Mouse (Mus musculus): ENCODE measurements around the gene Tigd3. TPM values are rescaled to one million over a fixed set of nuclear protein-coding genes. Genes with fewer than 3 reads are reported as not detected.
A peak's percentile ranks its signal among the peaks of the same experiment; 100 is the strongest.

Tigd3 gene
- polyA plus RNA-seq (2015; fragmentation: Nextera tagmentation; extraction: Ambion mirVana), result 3.1 TPM in 2 replicates

DNA sequence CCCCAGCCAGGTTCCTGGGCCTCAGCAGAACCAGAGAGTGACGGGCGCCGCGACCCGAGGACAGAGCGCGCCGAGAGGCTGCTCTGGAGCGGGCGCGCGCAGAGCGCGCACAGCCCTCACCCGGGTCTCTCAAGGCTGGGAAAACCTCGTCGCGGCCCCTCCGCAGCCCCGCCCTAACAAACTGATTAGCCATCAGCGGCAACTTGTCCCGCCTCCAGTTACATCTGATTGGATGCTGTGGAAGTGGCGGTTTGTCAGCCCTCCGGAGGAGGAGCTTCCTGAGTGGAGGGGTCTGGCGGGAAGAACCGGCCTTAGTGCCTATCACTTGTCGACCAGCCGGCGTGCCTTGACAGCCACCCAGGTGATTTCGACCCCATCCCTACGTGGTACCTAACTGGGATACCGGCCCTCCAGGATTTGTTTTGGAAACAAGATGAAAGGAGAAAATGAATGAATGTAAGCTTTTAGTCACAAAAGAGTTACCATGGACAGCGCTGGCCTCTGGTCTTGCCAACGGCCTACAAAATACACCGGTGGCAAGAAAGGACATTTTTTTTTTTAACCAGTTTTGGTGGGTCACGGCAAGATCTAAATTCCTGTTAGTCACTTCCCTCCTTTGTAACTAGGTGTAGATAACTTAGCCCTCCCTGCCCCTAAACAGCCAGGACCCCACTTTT is at the start of gene Tigd3:
TSS of gene Tigd3 (minus strand) at position 148 of the 677 bp plus-strand sequence.
- Histone ChIP-seq H3K9ac (peak within 1 kb of the TSS; percentile 69), H3K27ac (peak within 1 kb of the TSS; percentile 38; the same call in 1 of the 2 replicates), H3K4me3 (peak within 1 kb of the TSS; percentile 56), H3K27me3 (no peaks in the 10 kb centered on the region), H3K4me1 (peaks cover 19% of the 10 kb centered on the region), H3K36me3 (peaks cover 36% of the 10 kb centered on the region), H3K4me2 (peak within 1 kb of the TSS; percentile 85), H3K9me3 (no peaks in the 10 kb centered on the region)
- ATAC-seq (ENCODE audit: insufficient number of reproducible peaks, low FRiP score, low TSS enrichment, low read depth), result peak; percentile 95
- 2% methylated on average over 36 of the region's 36 CpGs for WGBS

DNA sequence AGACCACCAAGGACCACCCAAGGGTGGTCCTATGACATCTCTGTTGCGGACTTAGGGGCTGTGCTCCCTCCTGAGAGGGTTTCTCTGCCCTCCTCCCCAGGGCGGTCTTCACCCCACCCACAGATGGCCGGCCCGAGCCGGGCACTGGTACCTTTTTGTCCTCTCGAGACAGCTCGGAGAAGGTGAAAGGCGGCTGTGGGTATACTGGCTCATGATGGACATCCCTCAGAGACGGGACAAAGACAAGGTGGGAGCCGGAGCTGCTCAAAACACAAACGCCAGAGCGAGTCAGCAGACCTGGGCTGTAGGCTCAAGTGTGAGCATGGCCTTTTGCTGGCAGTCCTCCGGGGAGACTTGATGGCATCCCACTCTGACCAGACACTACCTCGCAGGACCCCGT is 49.5 kb upstream of the Tigd3 start:
- Histone ChIP-seq H3K4me3 (no peak overlapping the region), H3K27ac (no peak overlapping the region), H3K36me3 (peaks cover 67% of the 10 kb centered on the region), H3K9ac (no peak overlapping the region), H3K4me2 (no peak overlapping the region), H3K27me3 (no peaks in the 10 kb centered on the region), H3K9me3 (no peaks in the 10 kb centered on the region), H3K4me1 (peaks cover 30% of the 10 kb centered on the region)
- 93% methylated on average over 15 of the region's 15 CpGs for WGBS
- no peak for ATAC-seq (ENCODE audit: insufficient number of reproducible peaks, low FRiP score, low TSS enrichment, low read depth)

DNA sequence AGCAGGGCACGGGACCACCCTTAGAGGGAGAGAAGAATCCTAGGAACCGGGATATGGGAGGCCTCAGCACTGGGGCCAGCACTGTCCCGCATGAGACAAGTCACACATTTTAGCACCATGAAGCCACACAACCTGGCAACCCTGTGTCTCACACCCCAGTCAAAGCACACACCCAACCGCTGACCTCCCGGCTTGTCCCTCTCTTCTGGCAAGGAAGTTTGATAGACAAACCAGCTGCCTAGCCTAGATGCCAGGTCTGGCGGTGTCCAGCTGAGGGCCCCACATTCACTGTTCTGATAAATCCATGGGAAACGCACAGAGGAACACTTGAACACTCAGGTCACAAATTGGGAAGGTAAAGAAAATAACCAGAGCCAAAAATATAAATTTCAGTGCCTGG is 48.6 kb upstream of the Tigd3 start:
- Histone ChIP-seq H3K4me1 (peaks cover 36% of the 10 kb centered on the region), H3K4me2 (no peak overlapping the region), H3K9ac (no peak overlapping the region), H3K4me3 (no peak overlapping the region), H3K9me3 (no peaks in the 10 kb centered on the region), H3K36me3 (peaks cover 58% of the 10 kb centered on the region), H3K27ac (no peak overlapping the region), H3K27me3 (no peaks in the 10 kb centered on the region)
- ATAC-seq (ENCODE audit: insufficient number of reproducible peaks, low FRiP score, low TSS enrichment, low read depth), result no peak
- 89% methylated on average over 7 of the region's 7 CpGs for WGBS

DNA sequence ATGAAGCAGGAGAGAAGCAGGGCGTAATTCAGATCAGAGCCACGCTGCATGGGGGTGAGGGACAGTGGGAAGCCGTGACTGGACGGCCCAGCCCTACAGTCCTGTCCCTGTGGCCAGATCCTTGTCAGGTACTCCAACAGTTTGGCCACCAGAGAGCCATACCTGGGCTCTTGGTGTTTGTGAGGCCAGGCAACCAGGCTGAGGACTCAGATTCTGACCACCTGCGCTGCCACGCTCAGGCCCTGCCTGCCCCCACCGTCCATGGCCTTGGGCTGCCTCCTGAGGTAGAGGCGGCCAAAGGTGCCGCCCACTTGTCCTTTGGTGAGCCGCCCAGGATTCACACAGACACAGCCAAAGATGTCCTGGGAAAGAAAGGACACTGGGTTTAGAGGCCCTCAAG is 46.7 kb upstream of the Tigd3 start:
- Histone ChIP-seq H3K27ac (peak overlapping the region; percentile 88), H3K9me3 (no peaks in the 10 kb centered on the region), H3K27me3 (no peaks in the 10 kb centered on the region), H3K9ac (no peak overlapping the region), H3K36me3 (peaks cover 43% of the 10 kb centered on the region), H3K4me3 (no peak overlapping the region), H3K4me1 (peaks cover 38% of the 10 kb centered on the region), H3K4me2 (no peak overlapping the region)
- ATAC-seq (ENCODE audit: insufficient number of reproducible peaks, low FRiP score, low TSS enrichment, low read depth), result no peak
- 82% methylated on average over 10 of the region's 10 CpGs for WGBS

DNA sequence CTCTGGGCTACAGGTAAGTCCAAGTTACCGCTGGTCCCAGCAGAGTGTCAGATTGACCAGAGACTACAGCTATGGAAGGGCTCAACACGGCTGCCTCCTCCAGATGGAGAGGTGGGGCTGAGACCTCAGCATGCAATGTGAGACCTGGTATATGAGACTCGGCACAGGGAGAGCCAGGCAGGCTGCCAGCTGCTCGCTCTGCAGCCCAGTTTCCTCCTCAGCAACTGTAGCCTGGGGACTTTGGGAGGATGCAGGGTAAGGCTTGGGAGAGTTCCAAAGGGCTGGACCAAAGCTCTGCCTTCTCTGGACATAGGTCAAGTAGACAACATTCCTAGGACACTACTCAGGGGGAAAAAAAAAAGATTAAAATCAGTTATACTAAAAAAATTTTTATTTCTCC is 46.2 kb upstream of the Tigd3 start:
- H3K9me3 ChIP-seq, result no peaks in the 10 kb centered on the region
- WGBS, result 41% methylated on average over 4 of the region's 4 CpGs
- peak overlapping the region; percentile 88 for H3K27ac ChIP-seq
- H3K4me3 ChIP-seq, result no peak overlapping the region
- H3K27me3 ChIP-seq, result no peaks in the 10 kb centered on the region
- ATAC-seq (ENCODE audit: insufficient number of reproducible peaks, low FRiP score, low TSS enrichment, low read depth), result peak; percentile 60; the same call in 1 of the 2 replicates
- H3K36me3 ChIP-seq, result peaks cover 38% of the 10 kb centered on the region
- H3K4me1 ChIP-seq, result peaks cover 43% of the 10 kb centered on the region
- H3K4me2 ChIP-seq, result no peak overlapping the region
- H3K9ac ChIP-seq, result no peak overlapping the region

DNA sequence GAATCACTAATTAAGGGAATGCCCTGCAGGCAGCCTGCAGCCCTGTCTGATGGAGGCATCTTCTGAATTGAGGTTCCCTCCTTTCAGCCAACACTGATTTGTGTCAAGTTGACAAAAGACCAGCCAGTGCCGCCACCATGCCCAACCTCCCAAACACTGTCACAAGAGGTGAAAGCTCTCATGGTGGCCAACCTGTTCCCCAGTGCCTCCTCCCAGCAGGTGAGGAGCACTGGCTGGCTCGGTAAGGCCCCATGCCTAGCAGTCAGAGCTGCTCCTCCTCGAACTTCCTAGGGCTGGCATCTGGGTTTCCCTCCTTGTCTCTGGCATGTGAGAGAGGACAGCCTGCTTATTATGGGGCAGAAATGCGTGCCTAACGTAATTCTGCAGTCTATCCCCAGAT is 45.8 kb upstream of the Tigd3 start:
- Histone ChIP-seq H3K4me2 (no peak overlapping the region), H3K4me1 (peaks cover 42% of the 10 kb centered on the region), H3K36me3 (peaks cover 36% of the 10 kb centered on the region), H3K27me3 (no peaks in the 10 kb centered on the region), H3K27ac (peak overlapping the region; percentile 88), H3K4me3 (no peak overlapping the region), H3K9me3 (no peaks in the 10 kb centered on the region), H3K9ac (no peak overlapping the region)
- no peak for ATAC-seq (ENCODE audit: insufficient number of reproducible peaks, low FRiP score, low TSS enrichment, low read depth)
- 77% methylated on average over 5 of the region's 5 CpGs for WGBS

DNA sequence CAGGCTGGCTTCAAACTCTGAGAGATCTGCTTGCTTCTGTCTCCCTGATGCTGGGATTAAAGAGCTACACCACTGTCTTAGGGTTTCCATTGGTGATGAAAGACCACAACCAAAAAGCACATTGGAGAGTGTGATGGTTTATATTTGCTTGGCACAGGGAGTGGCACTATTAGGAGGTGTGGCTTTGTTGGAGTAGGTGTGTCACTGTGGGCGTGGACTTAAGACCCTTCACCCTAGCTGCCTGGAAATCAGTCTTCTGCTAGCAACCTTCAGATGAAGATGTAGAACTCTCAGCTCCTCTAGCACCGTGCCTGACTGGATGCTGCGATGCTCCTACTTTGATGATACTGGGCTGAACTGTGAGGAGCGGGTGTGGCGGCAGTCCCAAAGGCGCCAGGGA is 44.6 kb upstream of the Tigd3 start:
- no peak overlapping the region for H3K27ac ChIP-seq
- H3K9me3 ChIP-seq, result no peaks in the 10 kb centered on the region
- no peak overlapping the region for H3K9ac ChIP-seq
- H3K27me3 ChIP-seq, result no peaks in the 10 kb centered on the region
- peaks cover 40% of the 10 kb centered on the region for H3K4me1 ChIP-seq
- 88% methylated on average over 6 of the region's 6 CpGs for WGBS
- no peak overlapping the region for H3K4me2 ChIP-seq
- ATAC-seq (ENCODE audit: insufficient number of reproducible peaks, low FRiP score, low TSS enrichment, low read depth), result no peak
- H3K36me3 ChIP-seq, result peaks cover 30% of the 10 kb centered on the region
- H3K4me3 ChIP-seq, result no peak overlapping the region

- Histone ChIP-seq H3K27ac (no peak overlapping the region), H3K27me3 (no peaks in the 10 kb centered on the region), H3K9me3 (no peaks in the 10 kb centered on the region), H3K4me2 (no peak overlapping the region), H3K36me3 (peaks cover 24% of the 10 kb centered on the region), H3K4me1 (peaks cover 40% of the 10 kb centered on the region), H3K4me3 (no peak overlapping the region), H3K9ac (no peak overlapping the region)
- no peak for ATAC-seq (ENCODE audit: insufficient number of reproducible peaks, low FRiP score, low TSS enrichment, low read depth)
- WGBS, result 40% methylated on average over 14 of the region's 14 CpGs
These were observed 44.0 kb upstream of the Tigd3 start for GRCm38 (mm10) chr19:5937836-5938406.

DNA sequence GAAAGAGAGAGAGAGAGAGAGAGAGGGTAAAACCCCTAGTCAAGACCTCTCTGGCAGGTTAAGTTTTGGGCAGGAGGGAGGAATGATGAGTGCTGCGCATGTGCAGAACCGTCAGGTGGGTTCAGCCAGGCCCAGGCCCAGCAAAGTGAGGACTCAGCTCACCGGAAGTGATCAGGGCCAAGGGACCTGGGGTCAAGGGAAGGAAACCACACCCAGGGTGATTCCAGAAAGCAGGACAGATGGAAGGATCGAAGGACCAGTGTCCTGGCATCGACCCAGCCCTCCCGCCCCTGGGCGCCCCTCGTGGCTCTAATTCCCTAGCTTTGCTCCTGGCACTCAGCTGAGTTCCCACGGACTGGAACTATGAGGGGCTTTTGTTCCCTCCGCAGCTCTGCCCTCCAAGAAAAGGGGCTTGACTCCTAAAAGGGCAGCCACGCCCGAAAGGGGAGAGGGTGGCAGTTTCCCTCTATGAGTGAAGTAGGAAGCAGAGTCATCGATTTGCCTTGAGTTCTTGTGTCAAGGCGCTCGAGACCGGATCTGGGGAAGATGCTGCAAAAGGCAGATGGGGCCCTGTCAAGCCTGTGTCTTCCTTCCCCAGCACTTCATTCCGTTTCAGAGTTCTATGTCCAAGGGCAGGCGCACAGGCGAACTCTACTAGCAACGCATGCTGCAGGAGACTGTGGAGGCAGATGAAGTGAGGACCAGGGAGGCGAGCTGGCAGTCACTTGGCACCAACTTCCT is 43.3 kb upstream of the Tigd3 start:
- no peaks in the 10 kb centered on the region for H3K27me3 ChIP-seq
- H3K9ac ChIP-seq, result no peak overlapping the region
- no peak overlapping the region for H3K4me3 ChIP-seq
- H3K9me3 ChIP-seq, result no peaks in the 10 kb centered on the region
- 76% methylated on average over 21 of the region's 21 CpGs for WGBS
- ATAC-seq (ENCODE audit: insufficient number of reproducible peaks, low FRiP score, low TSS enrichment, low read depth), result no peak
- H3K27ac ChIP-seq, result 0 out of 2 replicates have a peak overlapping the region, but pooled peaks have one; percentile 44
- no peak overlapping the region for H3K4me2 ChIP-seq
- peaks cover 18% of the 10 kb centered on the region for H3K36me3 ChIP-seq
- H3K4me1 ChIP-seq, result peaks cover 40% of the 10 kb centered on the region

GRCm38 (mm10) chr19:5935691-5936090 is 41.7 kb upstream of the Tigd3 start:
- no peak for ATAC-seq (ENCODE audit: insufficient number of reproducible peaks, low FRiP score, low TSS enrichment, low read depth)
- Histone ChIP-seq H3K4me1 (peaks cover 39% of the 10 kb centered on the region), H3K9ac (no peak overlapping the region), H3K4me3 (no peak overlapping the region), H3K27me3 (no peaks in the 10 kb centered on the region), H3K9me3 (no peaks in the 10 kb centered on the region), H3K27ac (peak overlapping the region; percentile 72; the same call in 1 of the 2 replicates), H3K36me3 (peaks cover 7% of the 10 kb centered on the region), H3K4me2 (no peak overlapping the region)
- 56% methylated on average over 5 of the region's 5 CpGs for WGBS

- peaks cover 7% of the 10 kb centered on the region; the same call in 1 of the 2 replicates for H3K36me3 ChIP-seq
- H3K27me3 ChIP-seq, result no peaks in the 10 kb centered on the region
- peak overlapping the region; percentile 72 for H3K27ac ChIP-seq
- no peak overlapping the region for H3K9ac ChIP-seq
- no peak overlapping the region for H3K4me2 ChIP-seq
- H3K9me3 ChIP-seq, result no peaks in the 10 kb centered on the region
- WGBS, result 7% methylated on average over 3 of the region's 3 CpGs
- no peak overlapping the region for H3K4me3 ChIP-seq
- ATAC-seq (ENCODE audit: insufficient number of reproducible peaks, low FRiP score, low TSS enrichment, low read depth), result peak; percentile 68
- H3K4me1 ChIP-seq, result peaks cover 36% of the 10 kb centered on the region
These were observed 41.3 kb upstream of the Tigd3 start for GRCm38 (mm10) chr19:5935266-5935665.
